Mouse (Mus musculus) erythroblast, embryonic 14.5 days (primary cell): Measurements from ENCODE around the gene Itprid1.

Experiments used
- GATA1 ChIP-seq: IDR thresholded peaks from 2 replicates; pipeline ENCODE4 v1.6.1; 2012; ENCODE audit warnings: low read length, inconsistent platforms, mixed read lengths
- TAL1 ChIP-seq: IDR thresholded peaks from 3 replicates; pipeline ENCODE4 v1.6.1; 2012; ENCODE audit warnings: low read length, inconsistent platforms, mixed read lengths

DNA sequence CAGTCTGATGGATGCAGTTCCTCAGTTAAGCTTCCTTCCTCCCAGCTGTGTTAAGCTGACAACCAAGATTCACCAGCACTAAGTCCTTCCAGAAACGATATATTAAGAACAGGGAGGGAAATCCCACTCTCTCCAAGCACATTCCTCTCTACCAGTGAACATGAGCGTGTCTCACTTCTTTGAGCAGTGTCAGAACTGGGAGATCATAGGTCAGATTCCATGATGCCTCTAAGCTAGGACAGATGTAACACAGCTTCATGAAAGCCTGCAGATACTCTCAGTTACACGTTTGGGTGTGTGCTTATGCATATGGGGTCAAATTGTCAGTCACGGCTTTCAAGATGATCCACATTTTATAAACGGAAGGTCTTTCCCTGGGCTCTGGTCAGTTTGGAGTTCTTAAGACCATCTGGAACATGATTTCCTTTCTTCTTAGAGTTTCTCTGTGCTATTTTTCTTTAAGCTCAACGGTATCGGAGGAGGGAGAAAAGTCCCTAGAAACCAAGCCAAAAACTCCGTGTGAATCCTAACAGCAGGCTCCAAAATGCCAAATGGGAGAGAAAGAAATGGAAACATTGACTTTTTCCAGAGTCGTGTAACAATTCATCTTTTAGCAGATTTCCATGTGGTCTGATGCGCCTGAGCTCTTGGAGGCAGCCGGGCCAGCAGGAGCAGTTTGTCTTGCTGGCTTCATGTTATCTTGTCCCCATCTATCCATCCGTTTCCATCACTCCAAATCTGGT, 22.3 kb upstream of the Itprid1 start:
- no peak for TF ChIP-seq GATA1
- TF ChIP-seq TAL1, result no peak
